In genomic region chr4:155078808-155079207, GRCm38 (mm10) we compare ENCODE assay signal across 2 mouse cellular contexts. TPM values are rescaled to one million over a fixed set of nuclear protein-coding genes. Genes with fewer than 3 reads are reported as not detected.
"Had no signal": no experiment of that assay in that cellular context is flagged by ENCODE, and none has a peak within 500 bp of the region (broad histone marks: within the 10 kb centered on the region; RNA-seq: fewer than 3 reads in every experiment).

No protein-coding gene starts in this region.

RNA-seq across cellular contexts. Expression of gene Morn1, which starts 7.6 kb away (rescaled TPM):
- total RNA-seq: monocyte, adult 5-6 weeks had no signal

RNA-seq across cellular contexts. Expression of gene Plch2, which starts 22.2 kb away (rescaled TPM):
- total RNA-seq: monocyte, adult 5-6 weeks had no signal
- polyA plus RNA-seq: liver, embryonic 15.5 days had no signal
